Mouse (Mus musculus) adrenal gland, adult 18-20 months (tissue): ENCODE data around the gene Lrrc19. TPM values are rescaled to one million over a fixed set of nuclear protein-coding genes. Genes with fewer than 3 reads are reported as not detected.
"Not testable (repeated sequence)": the region's sequence is repeated elsewhere in the genome, so short reads cannot be mapped to it uniquely, and the experiment has no call there.

Source experiments
- DNase-seq, 2 experiments: peaks; one replicate each; pipeline ENCODE4 v3.0.0; 2021 to 2022; ENCODE audit warnings: low spot score in 2 of 2
- long read RNA-seq, 2 experiments: library from polyadenylated mRNA; stranded (forward); transcript quantifications; one replicate each; pipeline ENCODE4 v2.0.0; 2021
- total RNA-seq, 2 experiments: library from RNA; stranded (reverse); gene quantifications; 1 replicate in 1 of 2; 2 replicates in 1 of 2; pipeline ENCODE4 v1.2.3; 2021

The Lrrc19 gene
- under 1 TPM in 1 of 2 experiments, not detected in 1; 0.10 TPM for total RNA-seq
- long read RNA-seq, experiment 1 = 0 reads
- long read RNA-seq, experiment 2 = 0 reads

- no peak for DNase-seq
These were observed at the start of gene Lrrc19 for GRCm38 (mm10) chr4:94649920-94650319. Gene Lrrc19, minus strand, starts transcription at chr4:94650144.

- no peak for DNase-seq
These were observed 46.4 kb upstream of the Lrrc19 start for GRCm38 (mm10) chr4:94696368-94696767.

GRCm38 (mm10) chr4:94692175-94692574 lies 42.2 kb upstream of the Lrrc19 start:
- no peak for DNase-seq

GRCm38 (mm10) chr4:94691078-94691477 lies 41.1 kb upstream of the Lrrc19 start:
- no peak for DNase-seq

- not testable (repeated sequence) for DNase-seq
These were observed 39.9 kb upstream of the Lrrc19 start for GRCm38 (mm10) chr4:94689804-94690203.

- no peak for DNase-seq
These were observed 33.4 kb upstream of the Lrrc19 start for GRCm38 (mm10) chr4:94683305-94683704.

- DNase-seq = no peak
These were observed 32.1 kb upstream of the Lrrc19 start for GRCm38 (mm10) chr4:94682029-94682428.

GRCm38 (mm10) chr4:94681181-94681580 lies 31.2 kb upstream of the Lrrc19 start:
- DNase-seq = no peak

GRCm38 (mm10) chr4:94680662-94681061 lies 30.7 kb upstream of the Lrrc19 start:
- DNase-seq = no peak

- DNase-seq = peak in 1 of 2 experiments; percentile 15
These were observed 19.8 kb upstream of the Lrrc19 start for GRCm38 (mm10) chr4:94669718-94670117.

GRCm38 (mm10) chr4:94650426-94651175 lies 657 bp upstream of the Lrrc19 start:
- not testable (repeated sequence) for DNase-seq

- DNase-seq = no peak
These were observed 6.8 kb downstream of the Lrrc19 start for GRCm38 (mm10) chr4:94643141-94643540.

GRCm38 (mm10) chr4:94620077-94620476 lies 29.9 kb downstream of the Lrrc19 start:
- DNase-seq = no peak

- DNase-seq = no peak
These were observed 35.3 kb downstream of the Lrrc19 start for GRCm38 (mm10) chr4:94614627-94615006.

- DNase-seq = peak; percentile 86 to 87
These were observed 35.8 kb downstream of the Lrrc19 start, which contains the start of gene Ift74 for GRCm38 (mm10) chr4:94613972-94614626. Gene Ift74, plus strand, starts transcription at chr4:94614491.

GRCm38 (mm10) chr4:94610339-94610738 lies 39.6 kb downstream of the Lrrc19 start:
- DNase-seq = no peak

- no peak for DNase-seq
These were observed 44.4 kb downstream of the Lrrc19 start for GRCm38 (mm10) chr4:94605591-94605990.

GRCm38 (mm10) chr4:94604452-94605019 lies 45.4 kb downstream of the Lrrc19 start:
- no peak for DNase-seq

- peak; percentile 90 to 92 for DNase-seq
These were observed 46.8 kb downstream of the Lrrc19 start, which contains the start of gene Plaa for GRCm38 (mm10) chr4:94603031-94603629. Gene Plaa, minus strand, starts transcription at chr4:94603244.

- DNase-seq = no peak
These were observed 47.4 kb downstream of the Lrrc19 start for GRCm38 (mm10) chr4:94602496-94603030.

GRCm38 (mm10) chr4:94601395-94601794 lies 48.5 kb downstream of the Lrrc19 start:
- no peak for DNase-seq
